Mouse (Mus musculus): ENCODE results near the gene Ccdc85b. TPM values are rescaled to one million over a fixed set of nuclear protein-coding genes. Genes with fewer than 3 reads are reported as not detected.
"Not testable (repeated sequence)": the region's sequence is repeated elsewhere in the genome, so short reads cannot be mapped to it uniquely, and the experiment has no call there.

Ccdc85b gene
- polyA plus RNA-seq (2014; fragmentation: Nextera tagmentation; extraction: Ambion mirVana): 5.7 and 6.1 TPM in 2 replicates

- ATAC-seq (ENCODE audit: low read depth): no peak
- peaks cover 25% of the 10 kb centered on the region for H3K4me1 ChIP-seq (ENCODE audit: control insufficient read depth, insufficient read depth, low read length)
- peak within 1 kb of the TSS; percentile 100 for H3K4me2 ChIP-seq (ENCODE audit: low read depth, low read length)
- no peaks in the 10 kb centered on the region for H3K9me3 ChIP-seq (ENCODE audit: control insufficient read depth, low read length)
- H3K36me3 ChIP-seq (ENCODE audit: control insufficient read depth, insufficient read depth, low read length): peaks cover 14% of the 10 kb centered on the region
- WGBS: 15% methylated on average over 14 of the region's 14 CpGs
- no peak for DNase-seq (ENCODE audit: low spot score)
- H3K27me3 ChIP-seq (replicated peaks; ENCODE audit: control insufficient read depth, insufficient read depth, low read length): no peaks in the 10 kb centered on the region
- H3K4me3 ChIP-seq (ENCODE audit: low read depth, low read length): peak within 1 kb of the TSS; percentile 82
- peak within 1 kb of the TSS; percentile 87 for H3K27ac ChIP-seq (replicated peaks; ENCODE audit: low read depth, low read length)
- H3K9ac ChIP-seq (ENCODE audit: low read depth, low read length): peak within 1 kb of the TSS; percentile 76
These were observed at the start of gene Ccdc85b for GRCm38 (mm10) chr19:5457746-5458442. Ccdc85b (minus strand) TSS chr19:5457894.

- H3K4me3 ChIP-seq (ENCODE audit: low read depth, low read length): no peak within 1 kb of the TSS
- no peaks in the 10 kb centered on the region for H3K27me3 ChIP-seq (replicated peaks; ENCODE audit: control insufficient read depth, insufficient read depth, low read length)
- H3K9ac ChIP-seq (ENCODE audit: low read depth, low read length): no peak within 1 kb of the TSS
- H3K4me2 ChIP-seq (ENCODE audit: low read depth, low read length): no peak within 1 kb of the TSS
- no peak within 1 kb of the TSS for H3K27ac ChIP-seq (replicated peaks; ENCODE audit: low read depth, low read length)
- ATAC-seq (ENCODE audit: low read depth) (no peak), DNase-seq (ENCODE audit: low spot score) (no peak)
- 0 out of 2 replicates have a peak, but pooled peaks cover 6% of the 10 kb centered on the region for H3K36me3 ChIP-seq (ENCODE audit: control insufficient read depth, insufficient read depth, low read length)
- no peaks in the 10 kb centered on the region for H3K4me1 ChIP-seq (ENCODE audit: control insufficient read depth, insufficient read depth, low read length)
- H3K9me3 ChIP-seq (ENCODE audit: control insufficient read depth, low read length): peaks cover 4% of the 10 kb centered on the region
- WGBS: 73% methylated on average over 13 of the region's 17 CpGs
These were observed 46.0 kb upstream of the Ccdc85b start, which contains the start of gene 1700020D05Rik for GRCm38 (mm10) chr19:5503687-5504086. 1700020D05Rik (minus strand) TSS chr19:5503787.

GRCm38 (mm10) chr19:5500330-5500875 is 42.7 kb upstream of the Ccdc85b start:
- no peaks in the 10 kb centered on the region for H3K9me3 ChIP-seq (ENCODE audit: control insufficient read depth, low read length)
- H3K27ac ChIP-seq (replicated peaks; ENCODE audit: low read depth, low read length): no peak overlapping the region
- no peak overlapping the region for H3K4me3 ChIP-seq (ENCODE audit: low read depth, low read length)
- no peak for ATAC-seq (ENCODE audit: low read depth)
- H3K9ac ChIP-seq (ENCODE audit: low read depth, low read length): no peak overlapping the region
- WGBS: 86% methylated on average over 2 of the region's 2 CpGs
- H3K27me3 ChIP-seq (replicated peaks; ENCODE audit: control insufficient read depth, insufficient read depth, low read length): no peaks in the 10 kb centered on the region
- no peak for DNase-seq (ENCODE audit: low spot score)
- H3K4me2 ChIP-seq (ENCODE audit: low read depth, low read length): no peak overlapping the region
- H3K36me3 ChIP-seq (ENCODE audit: control insufficient read depth, insufficient read depth, low read length): peaks cover 34% of the 10 kb centered on the region
- no peaks in the 10 kb centered on the region for H3K4me1 ChIP-seq (ENCODE audit: control insufficient read depth, insufficient read depth, low read length)

- 89% methylated on average over 10 of the region's 16 CpGs for WGBS
- Histone ChIP-seq H3K4me2 (ENCODE audit: low read depth, low read length) (no peak overlapping the region), H3K27ac (replicated peaks; ENCODE audit: low read depth, low read length) (no peak overlapping the region), H3K27me3 (replicated peaks; ENCODE audit: control insufficient read depth, insufficient read depth, low read length) (no peaks in the 10 kb centered on the region), H3K36me3 (ENCODE audit: control insufficient read depth, insufficient read depth, low read length) (peaks cover 59% of the 10 kb centered on the region), H3K9me3 (ENCODE audit: control insufficient read depth, low read length) (no peaks in the 10 kb centered on the region), H3K4me1 (ENCODE audit: control insufficient read depth, insufficient read depth, low read length) (no peaks in the 10 kb centered on the region; the same call in 1 of the 2 replicates), H3K4me3 (ENCODE audit: low read depth, low read length) (no peak overlapping the region), H3K9ac (ENCODE audit: low read depth, low read length) (no peak overlapping the region)
- no peak for DNase-seq (ENCODE audit: low spot score)
- ATAC-seq (ENCODE audit: low read depth): no peak
These were observed 38.3 kb upstream of the Ccdc85b start for GRCm38 (mm10) chr19:5496052-5496370.

DNA sequence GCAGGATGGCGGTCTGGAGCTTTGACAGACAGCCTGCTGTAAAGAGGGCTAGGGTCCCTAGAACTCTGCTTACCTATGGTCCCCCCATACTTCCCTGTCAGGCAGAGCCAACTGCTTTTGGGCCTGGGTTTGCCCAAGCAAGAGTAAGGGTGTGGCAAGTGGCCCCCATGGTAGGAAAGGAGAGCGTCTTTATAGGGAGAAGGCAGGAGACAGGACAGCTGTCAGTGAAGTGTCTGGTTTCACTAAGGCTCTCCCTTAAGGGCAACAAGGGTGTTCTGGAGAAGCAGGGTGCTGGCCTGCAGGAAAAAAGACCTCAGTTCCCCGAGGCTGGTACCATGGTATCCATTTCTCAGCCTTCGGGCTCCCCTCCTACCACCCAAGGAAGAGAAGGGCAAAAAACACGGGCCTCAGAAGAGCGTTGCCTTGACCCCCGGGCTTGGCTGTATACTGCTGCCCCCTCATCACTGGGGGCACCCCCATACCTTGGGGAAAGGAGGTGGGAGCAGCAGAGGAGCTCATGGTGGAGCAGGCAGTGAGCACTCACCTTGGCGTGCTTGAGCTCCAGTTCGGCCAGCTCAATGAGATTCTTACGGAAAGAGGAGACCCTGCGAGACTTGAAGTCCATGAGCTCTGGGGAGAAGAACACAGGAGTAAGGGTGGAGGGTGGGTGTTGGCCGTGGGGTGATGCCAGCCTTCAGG is 37.8 kb upstream of the Ccdc85b start:
- Histone ChIP-seq H3K27ac (replicated peaks; ENCODE audit: low read depth, low read length) (no peak overlapping the region), H3K4me1 (ENCODE audit: control insufficient read depth, insufficient read depth, low read length) (no peaks in the 10 kb centered on the region; the same call in 1 of the 2 replicates), H3K9ac (ENCODE audit: low read depth, low read length) (no peak overlapping the region), H3K36me3 (ENCODE audit: control insufficient read depth, insufficient read depth, low read length) (peaks cover 59% of the 10 kb centered on the region), H3K4me3 (ENCODE audit: low read depth, low read length) (no peak overlapping the region), H3K9me3 (ENCODE audit: control insufficient read depth, low read length) (no peaks in the 10 kb centered on the region), H3K27me3 (replicated peaks; ENCODE audit: control insufficient read depth, insufficient read depth, low read length) (no peaks in the 10 kb centered on the region), H3K4me2 (ENCODE audit: low read depth, low read length) (no peak overlapping the region)
- ATAC-seq (ENCODE audit: low read depth): no peak
- DNase-seq (ENCODE audit: low spot score): no peak
- 81% methylated on average over 12 of the region's 12 CpGs for WGBS

- Histone ChIP-seq H3K36me3 (ENCODE audit: control insufficient read depth, insufficient read depth, low read length) (peaks cover 59% of the 10 kb centered on the region), H3K27ac (replicated peaks; ENCODE audit: low read depth, low read length) (no peak overlapping the region), H3K9me3 (ENCODE audit: control insufficient read depth, low read length) (no peaks in the 10 kb centered on the region), H3K4me1 (ENCODE audit: control insufficient read depth, insufficient read depth, low read length) (no peaks in the 10 kb centered on the region; the same call in 1 of the 2 replicates), H3K4me2 (ENCODE audit: low read depth, low read length) (no peak overlapping the region), H3K27me3 (replicated peaks; ENCODE audit: control insufficient read depth, insufficient read depth, low read length) (no peaks in the 10 kb centered on the region), H3K9ac (ENCODE audit: low read depth, low read length) (no peak overlapping the region), H3K4me3 (ENCODE audit: low read depth, low read length) (no peak overlapping the region)
- WGBS: 88% methylated on average over 3 of the region's 3 CpGs
- DNase-seq (ENCODE audit: low spot score): no peak
- no peak for ATAC-seq (ENCODE audit: low read depth)
These were observed 36.6 kb upstream of the Ccdc85b start for GRCm38 (mm10) chr19:5494314-5494713.

DNA sequence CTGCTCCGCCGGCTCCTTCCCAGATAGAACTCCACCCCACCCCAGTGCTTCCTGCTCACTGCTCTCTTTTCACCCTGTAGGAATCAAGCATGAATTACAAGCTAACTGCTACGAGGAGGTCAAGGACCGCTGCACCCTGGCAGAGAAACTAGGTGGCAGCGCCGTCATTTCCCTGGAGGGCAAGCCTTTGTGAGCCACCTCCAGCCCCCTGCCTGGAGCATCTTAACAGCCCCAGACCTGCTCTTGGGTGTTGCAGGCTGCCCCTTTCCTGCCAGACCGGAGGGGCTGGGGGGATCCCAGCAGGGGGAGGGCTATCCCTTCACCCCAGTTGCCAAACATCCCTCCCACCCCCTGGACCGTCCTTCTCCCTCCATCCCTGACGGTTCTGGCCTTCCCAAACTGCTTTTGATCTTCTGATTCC is 35.6 kb upstream of the Ccdc85b start:
- H3K36me3 ChIP-seq (ENCODE audit: control insufficient read depth, insufficient read depth, low read length): peaks cover 56% of the 10 kb centered on the region
- H3K9me3 ChIP-seq (ENCODE audit: control insufficient read depth, low read length); H3K27ac ChIP-seq (replicated peaks; ENCODE audit: low read depth, low read length); ATAC-seq (ENCODE audit: low read depth); H3K4me1 ChIP-seq (ENCODE audit: control insufficient read depth, insufficient read depth, low read length); H3K9ac ChIP-seq (ENCODE audit: low read depth, low read length); H3K4me2 ChIP-seq (ENCODE audit: low read depth, low read length); DNase-seq (ENCODE audit: low spot score); H3K27me3 ChIP-seq (replicated peaks; ENCODE audit: control insufficient read depth, insufficient read depth, low read length); H3K4me3 ChIP-seq (ENCODE audit: low read depth, low read length): not testable (repeated sequence)
- 73% methylated on average over 9 of the region's 9 CpGs for WGBS

DNA sequence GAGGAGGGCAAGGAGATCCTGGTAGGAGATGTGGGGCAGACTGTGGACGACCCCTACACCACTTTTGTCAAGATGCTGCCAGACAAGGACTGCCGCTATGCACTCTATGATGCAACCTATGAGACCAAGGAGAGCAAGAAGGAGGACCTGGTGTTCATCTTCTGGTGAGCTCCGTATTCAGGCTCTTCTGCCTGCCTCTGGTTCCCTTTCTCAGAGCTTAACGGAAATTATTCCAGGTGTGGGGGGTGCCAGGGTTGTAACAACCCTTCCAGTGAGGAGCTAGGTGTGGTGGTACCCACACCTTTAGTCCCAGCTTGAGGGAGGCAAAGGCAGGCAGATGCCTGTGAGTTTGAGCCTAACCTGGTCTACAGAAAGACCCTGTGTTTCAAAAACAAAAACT is 34.9 kb upstream of the Ccdc85b start:
- no peak overlapping the region for H3K9ac ChIP-seq (ENCODE audit: low read depth, low read length)
- H3K9me3 ChIP-seq (ENCODE audit: control insufficient read depth, low read length): no peaks in the 10 kb centered on the region
- WGBS: 81% methylated on average over 4 of the region's 4 CpGs
- peaks cover 54% of the 10 kb centered on the region for H3K36me3 ChIP-seq (ENCODE audit: control insufficient read depth, insufficient read depth, low read length)
- DNase-seq (ENCODE audit: low spot score): no peak
- no peak overlapping the region for H3K27ac ChIP-seq (replicated peaks; ENCODE audit: low read depth, low read length)
- H3K4me3 ChIP-seq (ENCODE audit: low read depth, low read length): no peak overlapping the region
- H3K4me1 ChIP-seq (ENCODE audit: control insufficient read depth, insufficient read depth, low read length): peaks cover 3% of the 10 kb centered on the region; the same call in 1 of the 2 replicates
- no peak overlapping the region for H3K4me2 ChIP-seq (ENCODE audit: low read depth, low read length)
- ATAC-seq (ENCODE audit: low read depth): no peak
- H3K27me3 ChIP-seq (replicated peaks; ENCODE audit: control insufficient read depth, insufficient read depth, low read length): no peaks in the 10 kb centered on the region

All from embryonic facial prominence, embryonic 14.5 days (tissue).